Mouse (Mus musculus) erythroid progenitor cell, adult 5-6 weeks (primary cell): Measurements from ENCODE around the gene Rpn1. TPM values are rescaled to one million over a fixed set of nuclear protein-coding genes. Genes with fewer than 3 reads are reported as not detected.
A peak's percentile ranks its signal among the peaks of the same experiment; 100 is the strongest.
"Not testable (repeated sequence)": the region's sequence is repeated elsewhere in the genome, so short reads cannot be mapped to it uniquely, and the experiment has no call there.

Experiments
- ATAC-seq: replicated peaks from 2 replicates; pipeline ENCODE4 v1.8.0; 2016; ENCODE audit warnings: moderate number of reproducible peaks, mild to moderate bottlenecking, moderate TSS enrichment, inconsistent platforms; ENCODE audit not compliant: poor library complexity, low FRiP score, severe bottlenecking
- total RNA-seq, 2 experiments: library from RNA; stranded (forward) in 1 of 2; stranded (reverse) in 1 of 2; fragments of 150-400 nt in 1 of 2; fragments of 186-747, 209-891 nt in 1 of 2; gene quantifications; 2 replicates each; pipeline versions ENCODE4 v1.2.3 to v1.2.4; 2015 to 2017; ENCODE audit warnings: low replicate concordance in 2 of 2

Gene Rpn1
- total RNA-seq, 2 experiments from 2014 or later: 31.4 to 41.9 TPM

DNA sequence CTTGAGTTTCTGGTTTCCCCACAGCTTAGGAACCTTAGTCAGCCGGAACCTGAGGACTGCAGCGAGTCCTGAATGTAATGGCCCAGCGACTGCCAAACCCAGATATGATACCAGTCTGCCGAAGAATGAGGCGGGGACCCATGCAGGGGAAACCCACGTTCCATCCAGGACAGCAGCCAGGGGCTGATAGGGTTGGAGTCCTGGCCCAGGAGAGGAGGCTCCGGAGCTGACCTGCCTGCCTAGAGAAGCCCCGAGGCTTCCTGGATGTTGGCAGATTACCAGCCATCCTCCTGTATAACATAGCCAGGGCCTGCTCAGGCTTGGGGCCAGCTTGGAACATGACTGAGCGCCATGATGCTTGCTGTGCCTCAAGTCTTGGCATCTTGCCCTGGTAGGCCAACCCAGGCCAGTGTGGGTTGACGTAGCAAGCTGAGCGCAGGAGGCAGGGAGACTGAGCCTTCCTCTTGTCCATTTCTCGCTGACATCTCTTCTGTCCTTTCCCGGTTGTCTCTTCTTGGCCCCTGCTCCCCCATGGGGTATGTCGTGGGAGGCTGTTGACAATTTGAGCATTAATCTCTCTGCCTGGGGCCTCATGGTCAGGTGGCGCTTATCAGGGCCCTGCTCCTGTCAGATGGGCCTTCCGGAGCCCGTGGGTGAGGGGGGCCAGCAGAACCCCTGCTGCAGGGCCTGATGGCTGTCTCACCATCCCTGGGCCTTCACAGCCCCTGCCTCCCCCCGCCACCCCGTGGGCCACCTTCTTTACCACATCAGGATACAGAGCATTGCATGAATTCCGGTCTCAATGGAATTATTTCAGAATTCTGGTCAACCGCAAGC is 32.3 kb downstream of the Rpn1 start:
- ATAC-seq: peak; percentile 80

DNA sequence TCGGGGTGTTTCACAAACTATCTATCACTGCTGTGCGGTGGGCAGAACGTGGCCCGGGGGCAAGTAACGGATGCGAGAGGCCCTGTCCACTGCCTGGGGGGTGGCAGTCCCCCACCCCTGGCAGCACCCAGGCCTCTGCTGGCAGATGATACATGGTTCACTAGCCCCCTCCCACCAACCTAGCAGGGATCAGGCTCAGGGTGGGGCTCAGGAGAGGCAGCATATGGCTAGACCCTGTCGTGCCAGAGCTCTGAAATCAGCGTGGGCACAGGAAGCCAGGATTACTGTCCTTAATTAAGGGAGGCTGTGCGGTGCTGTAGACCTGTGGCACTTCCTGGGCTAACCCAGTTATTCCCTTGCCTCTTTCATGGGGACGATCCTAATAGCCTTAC is 32.9 kb downstream of the Rpn1 start:
- no peak for ATAC-seq

DNA sequence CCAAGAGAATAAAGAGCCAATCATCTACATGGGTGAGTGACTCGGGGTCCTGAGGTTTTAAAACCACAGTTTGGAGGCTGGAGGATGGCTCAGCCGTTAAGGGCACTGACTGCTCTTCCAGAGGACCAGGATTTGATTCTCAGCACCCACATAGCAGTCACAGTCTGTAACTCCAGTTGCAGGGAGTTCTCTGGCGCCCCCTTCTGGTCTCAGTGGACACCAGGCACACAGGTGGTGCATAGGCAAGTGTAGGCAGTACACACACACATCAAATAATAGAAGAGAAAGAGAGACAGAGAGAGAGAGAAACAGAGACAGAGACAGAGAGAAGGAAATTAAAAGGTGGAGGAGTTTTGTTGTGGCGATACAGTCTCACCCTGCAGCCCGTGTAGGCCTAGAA is 35.0 kb downstream of the Rpn1 start:
- ATAC-seq: no peak

- no peak for ATAC-seq
Measured at GRCm38 (mm10) chr6:88120813-88121212, 36.5 kb downstream of the Rpn1 start.

DNA sequence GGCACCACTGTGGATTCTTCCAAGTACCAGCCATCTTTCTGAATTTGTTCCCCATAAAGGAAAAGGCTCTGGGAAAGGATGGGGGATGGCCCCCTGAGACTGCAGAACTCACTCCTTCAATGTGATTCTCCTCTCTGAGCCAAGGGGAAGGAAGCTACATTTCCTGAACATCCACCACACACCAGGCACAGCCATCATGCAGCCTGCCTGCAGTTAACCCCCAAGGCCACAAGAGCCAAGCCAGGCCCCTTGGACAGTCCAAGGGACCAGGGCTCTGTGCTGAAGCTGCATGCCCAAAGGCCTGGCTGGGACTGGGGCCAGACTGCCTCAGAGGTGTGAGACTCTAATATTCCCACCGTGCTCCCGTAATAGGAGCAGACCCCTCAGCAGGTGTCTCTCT is 37.5 kb downstream of the Rpn1 start:
- ATAC-seq: no peak

- no peak for ATAC-seq
Measured at GRCm38 (mm10) chr6:88123150-88123857, 39.0 kb downstream of the Rpn1 start.

DNA sequence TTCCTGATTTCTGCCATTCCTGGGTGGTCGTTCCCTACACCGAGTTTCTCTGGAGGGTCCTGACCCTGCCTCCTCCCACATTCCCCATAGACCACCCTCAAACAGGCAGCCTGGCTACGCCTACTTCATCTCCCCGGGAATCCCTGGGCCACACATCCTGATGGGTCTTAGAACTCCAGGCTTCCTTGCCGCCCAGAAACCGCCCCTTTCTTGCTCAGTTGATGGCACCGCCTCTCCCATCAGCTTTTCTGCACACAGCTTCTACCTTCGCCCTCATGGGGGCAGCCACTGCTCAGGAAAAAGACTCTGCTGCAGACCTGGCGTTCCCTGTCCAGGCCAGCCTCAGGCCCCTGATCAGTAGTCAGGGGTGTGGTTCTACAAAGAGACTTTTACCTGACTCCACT is 39.6 kb downstream of the Rpn1 start:
- ATAC-seq: 0 out of 2 replicates have a peak, but pooled peaks have one; percentile 25

GRCm38 (mm10) chr6:88124551-88124950 is 40.3 kb downstream of the Rpn1 start:
- ATAC-seq: no peak

DNA sequence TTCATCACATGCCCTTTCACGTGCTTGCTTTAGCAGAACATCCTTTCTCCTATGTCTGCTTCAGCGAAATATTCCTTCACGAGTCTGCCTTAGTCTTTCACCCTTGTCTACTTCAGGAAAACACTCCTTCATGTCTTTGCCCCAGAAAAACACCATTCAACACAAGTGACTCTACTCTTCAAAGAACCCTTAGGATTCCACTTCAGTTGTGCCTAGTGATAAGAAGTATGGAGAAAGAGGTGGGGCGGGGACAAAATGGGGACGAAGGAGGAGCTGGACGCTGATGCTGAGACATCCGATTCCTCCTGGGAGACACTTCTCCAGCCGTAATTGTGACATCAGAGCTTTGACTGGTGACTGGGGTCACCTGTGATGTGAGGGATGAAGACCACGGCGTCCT is 41.5 kb downstream of the Rpn1 start:
- ATAC-seq: not testable (repeated sequence)

DNA sequence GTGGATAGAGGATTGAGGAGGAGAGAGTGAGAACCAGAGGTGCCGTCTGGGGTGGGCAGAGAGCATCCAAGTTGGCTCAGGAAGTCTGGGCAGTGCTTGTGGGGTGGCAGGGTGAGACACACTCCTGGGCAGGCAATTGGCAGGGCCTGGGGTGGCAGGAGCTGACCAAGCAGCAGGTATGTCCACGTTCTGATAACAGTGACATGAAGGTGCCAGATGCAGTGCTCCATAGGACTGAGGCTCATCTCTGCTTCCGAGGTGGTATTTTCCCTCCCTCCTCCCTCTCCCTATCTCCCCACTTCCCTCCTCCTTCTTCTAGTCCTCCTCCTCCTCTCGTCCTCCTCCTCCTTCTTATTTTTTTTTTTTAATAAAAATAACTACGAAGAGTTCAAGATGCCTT is 47.2 kb downstream of the Rpn1 start:
- no peak for ATAC-seq

GRCm38 (mm10) chr6:88132051-88132450 is 47.8 kb downstream of the Rpn1 start:
- no peak for ATAC-seq

GRCm38 (mm10) chr6:88133061-88133460 is 48.8 kb downstream of the Rpn1 start:
- ATAC-seq: no peak

GRCm38 (mm10) chr6:88133878-88134277 is 49.6 kb downstream of the Rpn1 start:
- no peak for ATAC-seq

GRCm38 (mm10) chr6:88136201-88136631 is 51.9 kb downstream of the Rpn1 start:
- ATAC-seq: no peak

DNA sequence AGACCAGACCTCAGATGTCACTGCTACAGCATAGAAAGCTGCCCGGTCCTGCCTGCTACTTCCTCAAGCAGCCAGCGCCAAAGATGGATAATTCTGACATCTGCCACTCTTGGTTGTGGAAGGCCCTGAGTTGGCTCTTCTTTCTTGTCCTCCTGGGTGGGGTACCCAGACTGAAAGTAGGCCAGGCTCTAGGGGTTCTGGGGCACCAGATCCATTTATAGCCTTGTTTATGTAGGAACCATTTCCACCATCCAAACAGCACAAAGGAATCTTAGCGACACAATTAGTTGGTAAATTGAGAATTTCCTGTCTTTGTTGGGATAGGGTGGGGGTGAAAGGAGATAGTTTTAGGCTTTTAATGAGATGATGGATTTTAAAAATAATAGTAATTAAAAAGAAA is 54.2 kb downstream of the Rpn1 start:
- ATAC-seq: no peak

- ATAC-seq: no peak
Measured at GRCm38 (mm10) chr6:88140264-88140663, 56.0 kb downstream of the Rpn1 start.

DNA sequence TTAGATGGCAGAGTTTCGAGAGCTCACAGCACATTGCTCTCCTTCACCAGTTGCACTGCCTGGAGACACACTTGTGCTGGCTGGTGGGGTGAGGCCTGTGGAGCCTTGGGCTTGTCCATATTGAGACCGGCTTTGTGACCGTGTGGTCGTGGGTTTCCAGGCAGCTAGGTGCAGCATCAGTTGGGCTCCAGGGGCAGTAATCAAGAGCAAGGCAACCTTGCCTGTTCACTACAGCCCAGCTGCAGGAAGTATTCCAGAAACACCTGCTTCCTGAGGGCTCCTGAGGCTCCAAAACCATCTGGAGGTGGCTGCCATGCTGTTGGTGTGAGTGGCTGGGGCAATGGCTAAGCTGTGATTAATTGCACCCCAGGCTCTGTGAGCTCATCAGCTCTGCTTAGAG is 61.5 kb downstream of the Rpn1 start:
- ATAC-seq: no peak

- no peak for ATAC-seq
Measured at GRCm38 (mm10) chr6:88146576-88146975, 62.3 kb downstream of the Rpn1 start.

DNA sequence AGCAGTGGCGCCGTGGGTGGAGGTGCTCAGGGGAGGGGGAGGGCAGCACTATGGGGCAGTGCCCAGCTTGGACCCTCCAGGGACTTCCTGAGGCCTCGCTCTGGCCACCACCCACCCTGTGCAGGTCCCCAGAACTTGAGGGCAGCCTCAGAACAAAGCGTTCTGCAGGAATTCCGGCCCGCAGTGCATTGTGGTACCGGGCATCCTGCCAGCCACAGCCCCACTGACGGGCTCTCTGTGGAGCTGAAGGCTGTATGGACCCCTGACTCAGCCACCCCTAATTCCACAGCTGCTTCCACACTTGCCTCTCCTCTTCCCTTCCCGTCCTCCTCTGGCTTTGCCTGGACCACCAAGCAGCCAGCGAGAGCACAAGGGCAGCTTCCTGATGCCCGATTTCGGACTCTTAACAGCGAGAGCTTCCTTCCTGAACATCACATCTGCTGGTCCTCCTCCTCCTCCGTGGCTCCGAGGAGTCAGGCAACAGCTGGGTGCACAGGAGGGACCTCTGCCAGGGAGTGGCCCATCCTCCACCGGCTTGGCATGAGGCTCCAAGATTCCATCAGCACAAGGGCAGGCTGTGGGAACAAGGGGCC is 63.2 kb downstream of the Rpn1 start:
- no peak for ATAC-seq

DNA sequence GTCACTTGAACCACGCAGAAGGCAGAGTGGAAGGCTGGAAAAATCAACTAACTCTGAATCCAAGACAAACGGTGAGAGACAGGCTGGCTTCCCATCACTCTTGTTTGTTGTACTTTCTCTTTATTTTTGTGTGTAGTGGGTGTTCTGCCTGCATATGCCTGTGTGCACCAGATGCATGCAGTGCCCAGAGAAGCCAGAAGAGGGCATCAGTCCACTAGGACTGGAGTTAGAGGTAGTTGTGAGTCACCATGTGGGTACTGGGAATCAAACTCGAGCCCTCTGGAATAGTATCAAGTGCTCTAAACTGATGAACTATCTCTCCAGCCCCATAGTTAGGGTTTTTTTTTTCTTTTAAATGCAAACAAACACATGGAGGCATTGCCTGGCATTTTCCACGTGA is 67.1 kb downstream of the Rpn1 start:
- no peak for ATAC-seq

DNA sequence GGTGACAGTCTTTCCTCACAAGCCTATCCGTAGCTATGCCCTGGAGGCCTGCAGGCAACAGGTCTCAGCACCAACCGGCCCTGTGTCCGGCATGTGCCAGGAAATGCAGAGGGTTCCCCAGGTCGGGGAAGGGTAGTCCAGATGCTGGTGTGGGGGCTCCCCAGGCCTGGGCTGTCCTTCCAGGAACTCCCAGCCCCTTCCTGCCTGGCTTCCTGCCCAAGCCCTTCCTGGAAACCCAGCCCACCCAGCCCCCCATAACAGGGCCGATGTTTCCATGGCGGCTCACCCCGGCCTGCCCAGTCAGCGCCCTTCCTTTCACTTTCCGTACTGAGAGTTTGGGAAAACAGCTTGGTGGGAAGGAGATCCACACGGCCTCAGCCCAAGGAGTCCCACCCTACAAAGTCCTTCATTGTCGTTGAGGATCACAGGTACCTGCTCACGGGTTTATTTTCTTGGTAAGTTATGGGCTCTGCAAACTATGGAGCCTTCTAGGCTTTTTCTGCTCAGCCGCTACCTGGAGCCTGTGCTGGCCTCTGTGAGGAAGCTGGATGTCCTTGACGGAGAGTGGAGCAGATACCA is 67.9 kb downstream of the Rpn1 start:
- no peak for ATAC-seq
